Mouse (Mus musculus): Measurements from ENCODE around the gene Eno4.

DNA sequence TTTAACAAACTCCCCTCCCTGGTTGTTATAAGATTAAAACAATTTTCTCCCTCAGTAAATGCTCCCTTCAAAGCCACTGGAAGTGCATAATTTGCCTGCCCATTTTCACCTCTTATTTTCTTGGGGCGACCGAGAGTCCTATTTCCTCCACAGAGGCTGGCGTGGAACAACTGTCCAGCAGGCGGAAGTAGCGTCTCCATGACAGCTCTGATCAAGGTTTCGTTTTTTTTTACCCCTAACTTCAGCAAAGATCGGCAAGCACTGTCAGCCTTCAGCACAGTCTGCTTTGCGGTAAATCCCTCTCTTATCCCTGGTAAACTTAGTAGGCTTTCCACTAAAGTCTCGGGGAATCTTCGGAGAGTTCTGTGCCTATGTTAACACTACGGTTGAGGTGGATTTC lies 24.6 kb upstream of the Eno4 start:
- TF ChIP-seq GATA1 (IDR thresholded peaks at IDR 0.05; ENCODE audit: borderline replicate concordance, low read length) (no peak), FLI1 (IDR thresholded peaks at IDR 0.05; ENCODE audit: low read length) (no peak)
